Mouse (Mus musculus) olfactory bulb, adult 2 months (tissue): ENCODE results near the gene Smim22.

ENCODE experiments used
- CTCF ChIP-seq: fragments of 200-500 bp; IDR thresholded peaks from 2 replicates; pipeline ENCODE4 v1.5.1; 2012; ENCODE audit warnings: low read depth, mild to moderate bottlenecking, low read length, moderate library complexity; ENCODE audit not compliant: insufficient read depth
- POLR2A ChIP-seq: fragments of 200-500 bp; IDR thresholded peaks from 2 replicates; pipeline ENCODE4 v1.6.1; 2012; ENCODE audit warnings: mild to moderate bottlenecking, low read depth, low read length, moderate library complexity; ENCODE audit not compliant: insufficient read depth

DNA sequence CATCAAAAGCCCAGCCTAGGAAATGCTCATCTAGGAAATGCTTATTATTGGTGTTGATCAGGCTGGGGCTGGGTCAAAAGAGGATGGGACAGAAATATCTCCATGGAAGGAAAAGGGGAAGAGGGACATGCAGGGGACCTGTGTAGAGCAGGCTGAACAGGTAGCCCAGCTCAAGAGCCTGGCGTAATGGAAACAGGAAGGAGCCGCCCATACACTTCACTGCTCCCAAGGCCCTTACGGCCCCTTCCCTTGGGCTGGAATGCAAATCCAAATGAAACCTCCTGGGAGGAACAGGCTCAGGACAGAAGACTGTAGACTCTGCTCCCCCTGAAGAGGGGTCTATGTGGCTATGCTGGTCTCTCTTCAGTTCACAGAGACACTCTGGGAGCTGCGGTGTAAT is 7.5 kb downstream of the Smim22 start:
- TF ChIP-seq CTCF (no peak), POLR2A (no peak)
